Mouse (Mus musculus) A20 (cell line): ENCODE measurements around the gene Nebl.

Experiments used
- DNase-seq: peaks from one replicate; pipeline ENCODE4 v3.0.0-alpha.2; 2011; ENCODE audit warnings: low read depth, low spot score

Nebl gene

GRCm38 (mm10) chr2:17640861-17641260, 90.4 kb downstream of the Nebl start:
- DNase-seq = peak; percentile 7

- DNase-seq = no peak
Observed at GRCm38 (mm10) chr2:17638631-17639030, 92.6 kb downstream of the Nebl start.

- DNase-seq = no peak
Observed at GRCm38 (mm10) chr2:17623931-17624330, 107.3 kb downstream of the Nebl start.

GRCm38 (mm10) chr2:17610259-17610658, 121.0 kb downstream of the Nebl start:
- DNase-seq = no peak

GRCm38 (mm10) chr2:17603573-17603972, 127.7 kb downstream of the Nebl start:
- no peak for DNase-seq

GRCm38 (mm10) chr2:17600652-17601051, 130.6 kb downstream of the Nebl start:
- DNase-seq = no peak

- no peak for DNase-seq
Observed at GRCm38 (mm10) chr2:17599860-17600259, 131.4 kb downstream of the Nebl start.

GRCm38 (mm10) chr2:17597932-17598331, 133.3 kb downstream of the Nebl start:
- peak; percentile 7 for DNase-seq

GRCm38 (mm10) chr2:17589669-17590068, 141.6 kb downstream of the Nebl start:
- DNase-seq = no peak

GRCm38 (mm10) chr2:17585329-17585992, 145.8 kb downstream of the Nebl start:
- no peak for DNase-seq

GRCm38 (mm10) chr2:17575648-17576047, 155.6 kb downstream of the Nebl start:
- no peak for DNase-seq

- DNase-seq = no peak
Observed at GRCm38 (mm10) chr2:17571716-17572115, 159.5 kb downstream of the Nebl start.

- DNase-seq = no peak
Observed at GRCm38 (mm10) chr2:17558889-17559742, 172.1 kb downstream of the Nebl start.

GRCm38 (mm10) chr2:17549895-17550558, 181.2 kb downstream of the Nebl start:
- DNase-seq = no peak

- no peak for DNase-seq
Observed at GRCm38 (mm10) chr2:17546354-17546948, 184.8 kb downstream of the Nebl start.

GRCm38 (mm10) chr2:17539737-17540136, 191.5 kb downstream of the Nebl start:
- DNase-seq = no peak

GRCm38 (mm10) chr2:17538493-17538892, 192.8 kb downstream of the Nebl start:
- DNase-seq = no peak

- no peak for DNase-seq
Observed at GRCm38 (mm10) chr2:17531355-17532105, 199.7 kb downstream of the Nebl start.

- no peak for DNase-seq
Observed at GRCm38 (mm10) chr2:17525739-17526526, 205.3 kb downstream of the Nebl start.

- no peak for DNase-seq
Observed at GRCm38 (mm10) chr2:17525211-17525610, 206.1 kb downstream of the Nebl start.
